Mouse (Mus musculus): ENCODE measurements at regions not wholly inside any gene's neighbourhood (a gene's known extent, or its start where the extent isn't known, plus 50 kb on each side); places are given as distances from the start of the nearest gene placed in this dataset.

- no peak overlapping the region for H3K4me3 ChIP-seq (replicated peaks; ENCODE audit: low read depth, low read length)
- H3K9me3 ChIP-seq (ENCODE audit: control insufficient read depth, low read length), result no peaks in the 10 kb centered on the region
- H3K27ac ChIP-seq (replicated peaks; ENCODE audit: low read depth, low read length), result no peak overlapping the region
- DNase-seq (no peak), ATAC-seq (ENCODE audit: low FRiP score, low TSS enrichment) (no peak)
- H3K4me1 ChIP-seq (ENCODE audit: control insufficient read depth, insufficient read depth, low read length), result no peaks in the 10 kb centered on the region
- H3K27me3 ChIP-seq (ENCODE audit: control insufficient read depth, insufficient read depth, low read length), result no peaks in the 10 kb centered on the region
- no peaks in the 10 kb centered on the region for H3K36me3 ChIP-seq (ENCODE audit: control insufficient read depth, insufficient read depth, low read length)
- 95% methylated on average over 10 of the region's 10 CpGs for WGBS
- H3K4me2 ChIP-seq (ENCODE audit: low read length), result no peak overlapping the region
- no peak overlapping the region for H3K9ac ChIP-seq (replicated peaks; ENCODE audit: low read length)
These were observed 62.8 kb upstream of the Hif1a start for GRCm38 (mm10) chr12:73838330-73838729.

DNA sequence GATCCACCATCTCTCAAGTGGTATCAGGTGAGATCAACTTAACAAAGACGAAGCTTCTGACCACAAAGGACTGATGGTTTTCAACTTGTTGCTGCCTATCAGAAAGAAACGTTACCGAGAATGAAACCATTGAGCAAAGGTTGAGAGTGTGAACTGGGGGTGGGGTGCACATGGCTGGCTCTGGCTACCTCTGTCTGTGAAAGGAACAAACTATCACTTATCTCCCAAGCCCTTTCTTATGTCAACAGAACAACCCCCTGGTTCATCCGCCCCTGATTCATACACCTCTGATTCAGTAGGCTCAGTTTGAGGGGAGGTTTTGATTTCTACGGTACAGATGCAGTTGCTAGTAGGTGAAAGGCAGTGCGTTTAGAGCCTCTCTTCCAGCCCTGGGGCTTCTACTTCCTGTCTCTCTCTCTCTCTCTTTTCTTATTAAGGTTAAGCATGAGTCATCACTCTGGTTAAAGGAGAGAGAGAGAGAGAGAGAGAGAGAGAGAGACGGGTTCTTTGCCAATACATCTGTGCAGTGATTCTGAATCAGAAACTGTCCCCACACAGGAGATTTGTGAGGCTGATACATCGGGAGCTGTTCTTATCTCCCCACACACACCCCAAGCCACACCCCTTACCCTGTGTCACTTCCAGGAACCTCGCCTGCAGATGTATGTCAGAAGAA lies 59.0 kb upstream of the Hif1a start:
- no peak for ATAC-seq (ENCODE audit: low FRiP score, low TSS enrichment)
- Histone ChIP-seq H3K27ac (replicated peaks; ENCODE audit: low read depth, low read length) (no peak overlapping the region), H3K4me3 (replicated peaks; ENCODE audit: low read depth, low read length) (no peak overlapping the region), H3K9ac (replicated peaks; ENCODE audit: low read length) (no peak overlapping the region), H3K36me3 (ENCODE audit: control insufficient read depth, insufficient read depth, low read length) (no peaks in the 10 kb centered on the region), H3K9me3 (ENCODE audit: control insufficient read depth, low read length) (no peaks in the 10 kb centered on the region), H3K4me2 (ENCODE audit: low read length) (no peak overlapping the region), H3K27me3 (ENCODE audit: control insufficient read depth, insufficient read depth, low read length) (no peaks in the 10 kb centered on the region), H3K4me1 (ENCODE audit: control insufficient read depth, insufficient read depth, low read length) (no peaks in the 10 kb centered on the region)
- no peak for DNase-seq
- WGBS, result 84% methylated on average over 9 of the region's 9 CpGs

- Histone ChIP-seq H3K9ac (replicated peaks; ENCODE audit: low read length) (no peak overlapping the region), H3K4me2 (ENCODE audit: low read length) (no peak overlapping the region), H3K4me3 (replicated peaks; ENCODE audit: low read depth, low read length) (no peak overlapping the region), H3K27me3 (ENCODE audit: control insufficient read depth, insufficient read depth, low read length) (no peaks in the 10 kb centered on the region), H3K9me3 (ENCODE audit: control insufficient read depth, low read length) (no peaks in the 10 kb centered on the region), H3K27ac (replicated peaks; ENCODE audit: low read depth, low read length) (no peak overlapping the region), H3K4me1 (ENCODE audit: control insufficient read depth, insufficient read depth, low read length) (no peaks in the 10 kb centered on the region), H3K36me3 (ENCODE audit: control insufficient read depth, insufficient read depth, low read length) (no peaks in the 10 kb centered on the region)
- no peak for ATAC-seq (ENCODE audit: low FRiP score, low TSS enrichment)
- WGBS, result 83% methylated on average over 3 of the region's 3 CpGs
- no peak for DNase-seq
These were observed 56.4 kb upstream of the Hif1a start for GRCm38 (mm10) chr12:73844782-73845181.

DNA sequence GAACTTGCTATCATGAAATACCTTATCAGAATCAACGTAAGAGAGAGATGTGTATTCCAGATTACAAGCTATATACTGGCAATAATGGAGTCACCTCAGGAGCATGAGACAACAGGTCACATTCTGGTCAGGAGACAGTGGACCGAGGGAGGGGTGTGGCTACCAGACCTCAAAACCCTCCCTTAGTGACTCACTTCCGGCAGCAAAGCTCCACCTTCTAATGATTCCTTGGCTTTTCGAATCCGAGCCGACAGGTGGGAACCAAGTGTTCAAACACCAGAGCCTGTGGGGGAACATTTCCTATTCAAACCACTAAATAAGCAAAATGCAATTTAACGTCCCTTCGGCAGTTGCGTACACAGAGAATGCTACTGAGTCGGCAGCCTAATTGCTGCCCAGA lies 54.5 kb upstream of the Hif1a start:
- H3K36me3 ChIP-seq (ENCODE audit: control insufficient read depth, insufficient read depth, low read length), result no peaks in the 10 kb centered on the region
- no peaks in the 10 kb centered on the region for H3K4me1 ChIP-seq (ENCODE audit: control insufficient read depth, insufficient read depth, low read length)
- no peaks in the 10 kb centered on the region for H3K9me3 ChIP-seq (ENCODE audit: control insufficient read depth, low read length)
- no peaks in the 10 kb centered on the region for H3K27me3 ChIP-seq (ENCODE audit: control insufficient read depth, insufficient read depth, low read length)
- 84% methylated on average over 10 of the region's 10 CpGs for WGBS
- no peak overlapping the region for H3K9ac ChIP-seq (replicated peaks; ENCODE audit: low read length)
- DNase-seq (peak; percentile 3), ATAC-seq (ENCODE audit: low FRiP score, low TSS enrichment) (no peak)
- H3K4me2 ChIP-seq (ENCODE audit: low read length), result no peak overlapping the region
- no peak overlapping the region for H3K27ac ChIP-seq (replicated peaks; ENCODE audit: low read depth, low read length)
- no peak overlapping the region for H3K4me3 ChIP-seq (replicated peaks; ENCODE audit: low read depth, low read length)

DNA sequence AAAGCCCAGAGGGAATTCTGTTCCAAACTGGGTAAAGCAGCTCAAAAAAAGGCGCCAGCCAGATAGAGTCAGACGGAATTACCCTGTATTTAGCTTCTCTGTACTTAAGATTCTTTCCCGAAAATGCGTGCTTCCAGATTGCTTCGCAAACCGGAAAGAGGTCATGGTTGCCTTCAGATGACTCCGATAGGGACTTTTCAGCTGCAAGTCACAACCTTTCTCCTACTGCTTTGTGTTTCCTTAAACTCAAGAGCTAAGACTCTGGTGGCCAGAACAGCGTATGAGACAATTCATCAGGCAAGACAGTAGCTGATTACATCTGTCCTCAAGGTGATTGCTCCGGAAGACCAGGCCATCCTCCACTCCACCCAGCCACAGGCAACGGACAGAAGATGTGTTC lies 53.8 kb upstream of the Hif1a start:
- Histone ChIP-seq H3K27ac (replicated peaks; ENCODE audit: low read depth, low read length) (no peak overlapping the region), H3K9me3 (ENCODE audit: control insufficient read depth, low read length) (no peaks in the 10 kb centered on the region), H3K4me2 (ENCODE audit: low read length) (no peak overlapping the region), H3K4me3 (replicated peaks; ENCODE audit: low read depth, low read length) (no peak overlapping the region), H3K36me3 (ENCODE audit: control insufficient read depth, insufficient read depth, low read length) (no peaks in the 10 kb centered on the region), H3K4me1 (ENCODE audit: control insufficient read depth, insufficient read depth, low read length) (no peaks in the 10 kb centered on the region), H3K27me3 (ENCODE audit: control insufficient read depth, insufficient read depth, low read length) (no peaks in the 10 kb centered on the region), H3K9ac (replicated peaks; ENCODE audit: low read length) (no peak overlapping the region)
- WGBS, result 86% methylated on average over 10 of the region's 10 CpGs
- no peak for ATAC-seq (ENCODE audit: low FRiP score, low TSS enrichment)
- DNase-seq, result peak; percentile 19

GRCm38 (mm10) chr12:73850831-73851230 lies 50.3 kb upstream of the Hif1a start:
- Histone ChIP-seq H3K4me2 (ENCODE audit: low read length) (no peak overlapping the region), H3K27ac (replicated peaks; ENCODE audit: low read depth, low read length) (no peak overlapping the region), H3K9ac (replicated peaks; ENCODE audit: low read length) (no peak overlapping the region), H3K4me1 (ENCODE audit: control insufficient read depth, insufficient read depth, low read length) (no peaks in the 10 kb centered on the region), H3K4me3 (replicated peaks; ENCODE audit: low read depth, low read length) (no peak overlapping the region), H3K27me3 (ENCODE audit: control insufficient read depth, insufficient read depth, low read length) (no peaks in the 10 kb centered on the region), H3K36me3 (ENCODE audit: control insufficient read depth, insufficient read depth, low read length) (no peaks in the 10 kb centered on the region), H3K9me3 (ENCODE audit: control insufficient read depth, low read length) (no peaks in the 10 kb centered on the region)
- DNase-seq (no peak), ATAC-seq (ENCODE audit: low FRiP score, low TSS enrichment) (no peak)
- WGBS, result 88% methylated on average over 2 of the region's 2 CpGs

Data from midbrain, embryonic 14.5 days (tissue).